Mouse (Mus musculus) thymus, postnatal 25 days (tissue): ENCODE data around the gene Tmem125.
"Not testable (repeated sequence)": the region's sequence is repeated elsewhere in the genome, so short reads cannot be mapped to it uniquely, and the experiment has no call there.

ENCODE experiments used
- DNase-seq: peaks from one replicate; pipeline ENCODE4 v3.0.0; 2022

Tmem125 gene

GRCm38 (mm10) chr4:118533605-118534004 lies 10.2 kb downstream of the Tmem125 start:
- DNase-seq, result no peak

- DNase-seq, result no peak
These were observed 10.7 kb downstream of the Tmem125 start for GRCm38 (mm10) chr4:118533156-118533555.

GRCm38 (mm10) chr4:118532663-118533062 lies 11.2 kb downstream of the Tmem125 start:
- DNase-seq, result no peak

GRCm38 (mm10) chr4:118527720-118528119 lies 16.1 kb downstream of the Tmem125 start:
- DNase-seq, result no peak

- DNase-seq, result peak; percentile 9
These were observed 16.5 kb downstream of the Tmem125 start for GRCm38 (mm10) chr4:118527335-118527681.

- DNase-seq, result no peak
These were observed 17.2 kb downstream of the Tmem125 start, which contains the start of gene 2610528J11Rik for GRCm38 (mm10) chr4:118526408-118527334. 2610528J11Rik (plus strand) TSS chr4:118526999.

GRCm38 (mm10) chr4:118525779-118526178 lies 18.1 kb downstream of the Tmem125 start:
- no peak for DNase-seq

- no peak for DNase-seq
These were observed 19.9 kb downstream of the Tmem125 start for GRCm38 (mm10) chr4:118523976-118524375.

GRCm38 (mm10) chr4:118522248-118522647 lies 21.6 kb downstream of the Tmem125 start:
- DNase-seq, result no peak

- no peak for DNase-seq
These were observed 25.6 kb downstream of the Tmem125 start for GRCm38 (mm10) chr4:118518208-118518607.

GRCm38 (mm10) chr4:118517497-118518146 lies 26.2 kb downstream of the Tmem125 start:
- DNase-seq, result no peak

GRCm38 (mm10) chr4:118516699-118517496 lies 26.9 kb downstream of the Tmem125 start:
- no peak for DNase-seq

- no peak for DNase-seq
These were observed 34.8 kb downstream of the Tmem125 start for GRCm38 (mm10) chr4:118509050-118509449.

GRCm38 (mm10) chr4:118507171-118507570 lies 36.7 kb downstream of the Tmem125 start:
- not testable (repeated sequence) for DNase-seq

- no peak for DNase-seq
These were observed 38.3 kb downstream of the Tmem125 start for GRCm38 (mm10) chr4:118505551-118505950.

GRCm38 (mm10) chr4:118500792-118501191 lies 43.1 kb downstream of the Tmem125 start:
- no peak for DNase-seq

GRCm38 (mm10) chr4:118500171-118500724 lies 43.6 kb downstream of the Tmem125 start:
- no peak for DNase-seq
